ENCODE assay signal across 10 mouse cellular contexts in the genomic region with DNA sequence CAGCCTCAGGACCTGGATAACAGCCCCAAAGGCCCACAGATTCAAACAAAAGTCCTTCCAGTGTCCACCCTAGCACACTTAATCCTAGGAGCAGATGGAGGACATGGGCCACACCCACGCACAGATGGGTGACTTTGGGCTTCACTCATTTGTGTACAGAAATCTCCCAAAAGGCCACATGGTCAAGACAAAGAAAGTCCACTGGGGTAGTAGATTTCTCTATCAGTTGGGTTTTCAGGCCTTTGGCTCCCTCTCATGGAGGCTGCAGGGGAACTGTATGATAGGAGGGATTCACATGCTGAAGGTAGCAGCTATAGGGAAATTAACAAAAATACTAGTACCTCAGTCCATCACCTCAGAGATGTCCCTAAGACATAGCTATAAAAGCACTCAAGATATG. TPM values are rescaled to one million over a fixed set of nuclear protein-coding genes. Genes with fewer than 3 reads are reported as not detected.
DNase-seq lines count a peak whose midpoint lies in the region; ATAC-seq lines count a peak whose summit lies in the region.
"Had no signal": no experiment of that assay in that cellular context is flagged by ENCODE, and none has a peak within 500 bp of the region (broad histone marks: within the 10 kb centered on the region; RNA-seq: fewer than 3 reads in every experiment).

No protein-coding gene starts in this region.

- H3K4me2 ChIP-seq in kidney, embryonic 16.5 days (replicated peaks; ENCODE audit: low read depth, low read length) = no peak overlapping the region
- H3K4me2 ChIP-seq in hindbrain, embryonic 16.5 days (ENCODE audit: low read length) = no peak overlapping the region
- no peak overlapping the region for H3K4me2 ChIP-seq in liver, embryonic 12.5 days
- H3K4me2 ChIP-seq: heart, embryonic 15.5 days had no signal

- no peaks in the 10 kb centered on the region for H3K4me1 ChIP-seq in kidney, embryonic 16.5 days (ENCODE audit: insufficient read depth, low read length)
- H3K4me1 ChIP-seq in hindbrain, embryonic 16.5 days (ENCODE audit: control insufficient read depth, insufficient read depth, low read depth, low read length) = no peaks in the 10 kb centered on the region
- no peaks in the 10 kb centered on the region for H3K4me1 ChIP-seq in liver, embryonic 12.5 days
- H3K4me1 ChIP-seq: heart, embryonic 15.5 days; megakaryocyte, embryonic 14.5 days had no signal

- DNase-seq in kidney, adult 18-20 months = peak; percentile 31
- peak; percentile 6 to 15 for DNase-seq in urinary bladder, postnatal 36 days (ENCODE audit: low spot score in 2 of 2)
- no peak for DNase-seq in urinary bladder, adult 2 months (ENCODE audit: low spot score)
- DNase-seq in right cerebral cortex, postnatal 10 days (ENCODE audit: low spot score in 2 of 2) = peak; percentile 43 to 60
- no peak for DNase-seq in thymus, postnatal 36 days

- H3K36me3 ChIP-seq in kidney, embryonic 16.5 days (ENCODE audit: insufficient read depth, low read length) = no peaks in the 10 kb centered on the region
- no peaks in the 10 kb centered on the region for H3K36me3 ChIP-seq in hindbrain, embryonic 16.5 days (ENCODE audit: control insufficient read depth, insufficient read depth, low read length)
- no peaks in the 10 kb centered on the region for H3K36me3 ChIP-seq in liver, embryonic 12.5 days
- H3K36me3 ChIP-seq: heart, embryonic 15.5 days had no signal

- H3K9ac ChIP-seq in kidney, embryonic 16.5 days (replicated peaks; ENCODE audit: low read length) = no peak overlapping the region
- no peak overlapping the region for H3K9ac ChIP-seq in hindbrain, embryonic 16.5 days (ENCODE audit: low read depth, low read length)
- H3K9ac ChIP-seq in liver, embryonic 12.5 days = no peak overlapping the region
- H3K9ac ChIP-seq: heart, embryonic 15.5 days had no signal

- no peaks in the 10 kb centered on the region for H3K9me3 ChIP-seq in kidney, embryonic 16.5 days (ENCODE audit: low read length)
- no peaks in the 10 kb centered on the region for H3K9me3 ChIP-seq in hindbrain, embryonic 16.5 days (ENCODE audit: control insufficient read depth, low read length)
- H3K9me3 ChIP-seq in liver, embryonic 12.5 days (replicated peaks) = no peaks in the 10 kb centered on the region
- H3K9me3 ChIP-seq: heart, embryonic 15.5 days; megakaryocyte, embryonic 14.5 days had no signal

- ATAC-seq in kidney, embryonic 16.5 days (ENCODE audit: low FRiP score, low TSS enrichment) = no peak
- peak; percentile 85 for ATAC-seq in hindbrain, embryonic 16.5 days
- no peak for ATAC-seq in liver, embryonic 12.5 days

- H3K4me3 ChIP-seq in kidney, embryonic 16.5 days (ENCODE audit: low read length) = no peak overlapping the region
- H3K4me3 ChIP-seq in hindbrain, embryonic 16.5 days (ENCODE audit: low read length) = no peak overlapping the region
- H3K4me3 ChIP-seq in liver, embryonic 12.5 days = no peak overlapping the region
- H3K4me3 ChIP-seq: heart, embryonic 15.5 days; megakaryocyte, embryonic 14.5 days had no signal

- H3K27me3 ChIP-seq in kidney, embryonic 16.5 days (ENCODE audit: insufficient read depth, low read length) = no peaks in the 10 kb centered on the region
- no peaks in the 10 kb centered on the region for H3K27me3 ChIP-seq in hindbrain, embryonic 16.5 days (replicated peaks; ENCODE audit: control insufficient read depth, insufficient read depth, low read length)
- no peaks in the 10 kb centered on the region for H3K27me3 ChIP-seq in liver, embryonic 12.5 days (replicated peaks)
- H3K27me3 ChIP-seq: heart, embryonic 15.5 days had no signal

- no peak overlapping the region for H3K27ac ChIP-seq in kidney, embryonic 16.5 days (ENCODE audit: low read length)
- H3K27ac ChIP-seq in hindbrain, embryonic 16.5 days (ENCODE audit: low read depth, low read length) = no peak overlapping the region
- no peak overlapping the region for H3K27ac ChIP-seq in liver, embryonic 12.5 days
- H3K27ac ChIP-seq: heart, embryonic 15.5 days had no signal

- 67% methylated on average over 1 of the region's 1 CpGs for WGBS in kidney, embryonic 16.5 days
- WGBS in hindbrain, embryonic 16.5 days = 85% methylated on average over 1 of the region's 1 CpGs
- 48% methylated on average over 1 of the region's 1 CpGs for WGBS in liver, embryonic 12.5 days (ENCODE audit: insufficient replicate concordance)

RNA-seq across cellular contexts. Expression of gene Doxl2, which starts 16.7 kb away (rescaled TPM):
- not detected in 2 replicates for polyA plus RNA-seq in kidney, embryonic 16.5 days (2015; fragmentation: Nextera tagmentation; extraction: Ambion mirVana)
- not detected in 2 replicates for polyA plus RNA-seq in urinary bladder, adult 2 months (2012; rRNA removed)
- polyA plus RNA-seq in hindbrain, embryonic 16.5 days (2015; fragmentation: Nextera tagmentation; extraction: Ambion mirVana) = not detected in 2 replicates
- not detected in 2 replicates for polyA plus RNA-seq in liver, embryonic 12.5 days (2016; fragmentation: Nextera tagmentation; extraction: Ambion mirVana)
- polyA plus RNA-seq: heart, embryonic 15.5 days had no signal

RNA-seq across cellular contexts. Expression of gene 1600015I10Rik, which starts 28.4 kb away (rescaled TPM):
- not detected in 2 replicates for polyA plus RNA-seq in kidney, embryonic 16.5 days (2015; fragmentation: Nextera tagmentation; extraction: Ambion mirVana)
- not detected in 2 replicates for polyA plus RNA-seq in urinary bladder, adult 2 months (2012; rRNA removed)
- not detected in 2 replicates for polyA plus RNA-seq in hindbrain, embryonic 16.5 days (2015; fragmentation: Nextera tagmentation; extraction: Ambion mirVana)
- polyA plus RNA-seq in liver, embryonic 12.5 days (2016; fragmentation: Nextera tagmentation; extraction: Ambion mirVana) = not detected in 2 replicates
- polyA plus RNA-seq: heart, embryonic 15.5 days had no signal

RNA-seq across cellular contexts. Expression of gene Svs1, which starts 28.6 kb away (rescaled TPM):
- not detected in 2 replicates for polyA plus RNA-seq in kidney, embryonic 16.5 days (2015; fragmentation: Nextera tagmentation; extraction: Ambion mirVana)
- polyA plus RNA-seq in urinary bladder, adult 2 months (2012; rRNA removed) = not detected in 2 replicates
- not detected in 2 replicates for polyA plus RNA-seq in hindbrain, embryonic 16.5 days (2015; fragmentation: Nextera tagmentation; extraction: Ambion mirVana)
- polyA plus RNA-seq in liver, embryonic 12.5 days (2016; fragmentation: Nextera tagmentation; extraction: Ambion mirVana) = not detected in 2 replicates
- polyA plus RNA-seq: heart, embryonic 15.5 days had no signal

Comparison
In these comparisons a context has a peak if more than half of its experiments do, and no peak if none do; other contexts are left out.
1. DNase-seq: peak in kidney, adult 18-20 months (single experiment), urinary bladder, postnatal 36 days (2 of 2) and right cerebral cortex, postnatal 10 days (2 of 2); none in urinary bladder, adult 2 months (single experiment) and thymus, postnatal 36 days (0 of 2).